Mouse (Mus musculus): ENCODE measurements around the gene Gys1. TPM values are rescaled to one million over a fixed set of nuclear protein-coding genes. Genes with fewer than 3 reads are reported as not detected.
A peak's percentile ranks its signal among the peaks of the same experiment; 100 is the strongest.

Gys1 gene
- polyA plus RNA-seq, 1 experiment from 2014 or later = 8.6 TPM

GRCm38 (mm10) chr7:45488293-45489204, 53.9 kb downstream of the Gys1 start, which contains the start of gene Dhdh:
TSS of gene Dhdh (minus strand) at chr7:45488805.
- peak; percentile 58 for ATAC-seq
- Histone ChIP-seq H3K27ac (peak within 1 kb of the TSS; percentile 67), H3K9ac (peak within 1 kb of the TSS; percentile 77), H3K9me3 (replicated peaks) (no peaks in the 10 kb centered on the region), H3K4me1 (peaks cover 79% of the 10 kb centered on the region), H3K4me3 (peak within 1 kb of the TSS; percentile 63), H3K27me3 (replicated peaks) (no peaks in the 10 kb centered on the region), H3K4me2 (peak within 1 kb of the TSS; percentile 83), H3K36me3 (peaks cover 17% of the 10 kb centered on the region)
- WGBS (ENCODE audit: insufficient replicate concordance) = 3% methylated on average over 38 of the region's 38 CpGs

GRCm38 (mm10) chr7:45489578-45489977, 54.9 kb downstream of the Gys1 start:
- Histone ChIP-seq H3K4me2 (peak overlapping the region; percentile 83), H3K9ac (0 out of 2 replicates have a peak overlapping the region, but pooled peaks have one; percentile 29)
- peak; percentile 31; the same call in 1 of the 2 replicates for ATAC-seq

DNA sequence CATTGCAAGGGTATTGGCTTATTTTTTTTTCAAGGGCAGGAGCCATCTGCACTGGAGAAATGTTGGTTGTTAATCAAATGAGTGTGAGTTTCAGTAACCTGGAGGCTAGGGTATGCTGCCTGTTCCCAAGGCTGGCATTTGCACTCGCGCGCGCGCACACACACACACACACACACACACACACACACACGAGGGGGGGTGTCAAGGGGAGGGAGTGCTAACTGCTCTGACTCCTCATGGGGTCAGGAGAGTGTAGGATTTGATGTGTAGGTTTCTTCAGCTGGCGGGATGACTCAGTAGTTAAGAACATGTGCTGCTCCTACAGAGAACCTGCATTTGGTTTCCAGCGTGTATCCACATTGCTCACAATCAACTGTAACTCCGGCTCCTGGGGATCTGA, 56.2 kb downstream of the Gys1 start:
- Histone ChIP-seq H3K4me3 (peak overlapping the region; percentile 18; the same call in 1 of the 2 replicates), H3K36me3 (peaks cover 40% of the 10 kb centered on the region), H3K9me3 (replicated peaks) (no peaks in the 10 kb centered on the region), H3K4me2 (peak overlapping the region; percentile 48), H3K27ac (peak overlapping the region; percentile 74), H3K9ac (peak overlapping the region; percentile 22), H3K4me1 (peaks cover 80% of the 10 kb centered on the region), H3K27me3 (replicated peaks) (no peaks in the 10 kb centered on the region)
- ATAC-seq = no peak
- 60% methylated on average over 9 of the region's 9 CpGs for WGBS (ENCODE audit: insufficient replicate concordance)

More at GRCm38 (mm10) chr7:45489578-45489977, 54.9 kb downstream of the Gys1 start:
- Histone ChIP-seq H3K27me3 (replicated peaks) (no peaks in the 10 kb centered on the region), H3K9me3 (replicated peaks) (no peaks in the 10 kb centered on the region), H3K27ac (0 out of 2 replicates have a peak overlapping the region, but pooled peaks have one; percentile 12), H3K36me3 (peaks cover 27% of the 10 kb centered on the region), H3K4me1 (peaks cover 85% of the 10 kb centered on the region), H3K4me3 (0 out of 2 replicates have a peak overlapping the region, but pooled peaks have one; percentile 63)
- 23% methylated on average over 7 of the region's 7 CpGs for WGBS (ENCODE audit: insufficient replicate concordance)

DNA sequence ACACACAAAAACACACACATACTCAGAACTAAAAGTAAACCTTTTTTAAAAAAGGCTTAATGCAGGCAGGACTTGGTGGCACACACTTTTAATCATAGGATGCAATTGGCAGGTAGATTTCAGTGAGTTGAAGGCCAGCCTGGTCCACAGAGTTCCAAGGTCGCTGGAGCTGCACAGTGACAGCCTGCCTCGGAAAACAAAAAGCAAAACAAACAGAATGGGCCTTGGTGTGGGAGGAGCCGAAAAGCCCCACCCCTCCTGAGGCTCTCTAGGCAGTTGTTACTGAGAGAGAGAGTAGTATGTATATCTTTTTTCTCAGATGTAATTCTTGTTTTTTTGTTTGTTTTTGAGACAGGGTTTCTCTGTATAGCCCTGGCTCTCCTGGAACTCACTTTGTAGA, 56.6 kb downstream of the Gys1 start:
- 12% methylated on average over 3 of the region's 3 CpGs for WGBS (ENCODE audit: insufficient replicate concordance)
- Histone ChIP-seq H3K4me1 (peaks cover 76% of the 10 kb centered on the region), H3K9ac (peak overlapping the region; percentile 22), H3K9me3 (replicated peaks) (no peaks in the 10 kb centered on the region), H3K4me2 (peak overlapping the region; percentile 48), H3K4me3 (peak overlapping the region; percentile 18), H3K36me3 (peaks cover 44% of the 10 kb centered on the region), H3K27me3 (replicated peaks) (no peaks in the 10 kb centered on the region), H3K27ac (peak overlapping the region; percentile 74)
- peak; percentile 57; the same call in 1 of the 2 replicates for ATAC-seq

- peaks cover 55% of the 10 kb centered on the region for H3K36me3 ChIP-seq
- 91% methylated on average over 8 of the region's 8 CpGs for WGBS (ENCODE audit: insufficient replicate concordance)
- no peak for ATAC-seq
Observed at GRCm38 (mm10) chr7:45492225-45492844, 57.7 kb downstream of the Gys1 start.

GRCm38 (mm10) chr7:45492951-45493350, 58.3 kb downstream of the Gys1 start:
- Histone ChIP-seq H3K9me3 (replicated peaks) (no peaks in the 10 kb centered on the region), H3K9ac (no peak overlapping the region), H3K4me2 (no peak overlapping the region), H3K36me3 (peaks cover 61% of the 10 kb centered on the region), H3K27me3 (replicated peaks) (no peaks in the 10 kb centered on the region), H3K27ac (peak overlapping the region; percentile 17; the same call in 1 of the 2 replicates), H3K4me1 (peaks cover 59% of the 10 kb centered on the region), H3K4me3 (no peak overlapping the region)
- no peak for ATAC-seq
- WGBS (ENCODE audit: insufficient replicate concordance) = 88% methylated on average over 5 of the region's 5 CpGs

More at GRCm38 (mm10) chr7:45492225-45492844, 57.7 kb downstream of the Gys1 start:
- Histone ChIP-seq H3K9me3 (replicated peaks) (no peaks in the 10 kb centered on the region), H3K27me3 (replicated peaks) (no peaks in the 10 kb centered on the region), H3K27ac (peak overlapping the region; percentile 74; the same call in 1 of the 2 replicates), H3K9ac (0 out of 2 replicates have a peak overlapping the region, but pooled peaks have one; percentile 24), H3K4me2 (no peak overlapping the region), H3K4me1 (peaks cover 65% of the 10 kb centered on the region), H3K4me3 (no peak overlapping the region)

GRCm38 (mm10) chr7:45494548-45494947, 59.9 kb downstream of the Gys1 start:
- no peak overlapping the region for H3K4me2 ChIP-seq
- peaks cover 77% of the 10 kb centered on the region for H3K36me3 ChIP-seq
- H3K9ac ChIP-seq = no peak overlapping the region
- H3K27me3 ChIP-seq (replicated peaks) = no peaks in the 10 kb centered on the region
- no peak overlapping the region for H3K27ac ChIP-seq
- H3K9me3 ChIP-seq (replicated peaks) = no peaks in the 10 kb centered on the region
- ATAC-seq = no peak
- peaks cover 43% of the 10 kb centered on the region for H3K4me1 ChIP-seq
- no peak overlapping the region for H3K4me3 ChIP-seq
- WGBS (ENCODE audit: insufficient replicate concordance) = 81% methylated on average over 9 of the region's 9 CpGs

DNA sequence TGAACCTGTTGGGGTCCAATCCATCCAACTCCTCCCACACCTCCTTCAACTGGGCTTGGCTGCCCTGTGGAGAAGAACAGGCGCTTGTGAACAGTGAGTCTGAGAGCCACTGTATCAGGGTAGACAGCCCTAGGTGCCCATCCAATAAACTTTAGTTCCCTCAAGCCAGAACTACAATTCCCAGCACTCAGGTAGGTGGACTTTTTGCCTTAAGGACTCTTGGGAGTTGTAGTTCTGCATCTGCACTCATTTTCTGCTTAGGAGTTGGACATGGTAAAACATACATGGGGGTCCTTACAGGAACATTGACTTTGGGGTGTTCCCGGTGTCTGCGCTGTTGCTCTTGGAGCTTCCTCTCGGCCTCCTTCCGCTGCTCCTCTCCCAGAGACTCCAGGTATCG, 63.8 kb downstream of the Gys1 start:
- WGBS (ENCODE audit: insufficient replicate concordance) = 95% methylated on average over 6 of the region's 6 CpGs
- no peak for ATAC-seq
- H3K4me1 ChIP-seq = peaks cover 9% of the 10 kb centered on the region
- H3K9me3 ChIP-seq (replicated peaks) = no peaks in the 10 kb centered on the region
- no peaks in the 10 kb centered on the region for H3K27me3 ChIP-seq (replicated peaks)
- H3K9ac ChIP-seq = no peak overlapping the region
- no peak overlapping the region for H3K4me3 ChIP-seq
- H3K36me3 ChIP-seq = peaks cover 100% of the 10 kb centered on the region
- H3K27ac ChIP-seq = no peak overlapping the region
- H3K4me2 ChIP-seq = no peak overlapping the region

Small RNA genes within 50 kb of the gene (microRNA-seq; reads per million reads assigned to microRNA genes)
- 1.1 reads per million for gene Gm22133

Other genes starting within 250 kb of the Gys1 start
- gene Ccdc155, start 230.0 kb upstream of the Gys1 start, polyA plus RNA-seq (2016; fragmentation: Nextera tagmentation; extraction: Ambion mirVana) = 0.07 and 0.13 TPM in 2 replicates
- gene Dkkl1, start 222.7 kb upstream of the Gys1 start, polyA plus RNA-seq (2016; fragmentation: Nextera tagmentation; extraction: Ambion mirVana) = 1.9 and 3.0 TPM in 2 replicates
- 23.6 and 28.2 TPM in 2 replicates for gene Tead2, start 219.1 kb upstream of the Gys1 start, polyA plus RNA-seq (2016; fragmentation: Nextera tagmentation; extraction: Ambion mirVana)
- 14.0 and 14.6 TPM in 2 replicates for gene Cd37, start 195.7 kb upstream of the Gys1 start, polyA plus RNA-seq (2016; fragmentation: Nextera tagmentation; extraction: Ambion mirVana)
- not detected in 2 replicates for gene Slc6a16, start 193.8 kb upstream of the Gys1 start, polyA plus RNA-seq (2016; fragmentation: Nextera tagmentation; extraction: Ambion mirVana)
- not detected in 2 replicates for gene Slc6a21, start 157.3 kb upstream of the Gys1 start, polyA plus RNA-seq (2016; fragmentation: Nextera tagmentation; extraction: Ambion mirVana)
- gene Trpm4, start 101.1 kb upstream of the Gys1 start, polyA plus RNA-seq (2016; fragmentation: Nextera tagmentation; extraction: Ambion mirVana) = 1.2 and 2.2 TPM in 2 replicates
- 0.08 and 0.23 TPM in 2 replicates for gene Hrc, start 99.6 kb upstream of the Gys1 start, polyA plus RNA-seq (2016; fragmentation: Nextera tagmentation; extraction: Ambion mirVana)
- gene Ppfia3, start 67.8 kb upstream of the Gys1 start, polyA plus RNA-seq (2016; fragmentation: Nextera tagmentation; extraction: Ambion mirVana) = 0.37 and 0.45 TPM in 2 replicates
- gene Lin7b, start 64.3 kb upstream of the Gys1 start, polyA plus RNA-seq (2016; fragmentation: Nextera tagmentation; extraction: Ambion mirVana) = 0.38 TPM in 1 of 2 replicates, not detected in the other
- 170 and 179 TPM in 2 replicates for gene Snrnp70, start 39.1 kb upstream of the Gys1 start, polyA plus RNA-seq (2016; fragmentation: Nextera tagmentation; extraction: Ambion mirVana)
- 0.05 and 0.10 TPM in 2 replicates for gene Kcna7, start 29.2 kb upstream of the Gys1 start, polyA plus RNA-seq (2016; fragmentation: Nextera tagmentation; extraction: Ambion mirVana)
- gene Ntf5, start 21.1 kb upstream of the Gys1 start, polyA plus RNA-seq (2016; fragmentation: Nextera tagmentation; extraction: Ambion mirVana) = 0.81 and 0.87 TPM in 2 replicates
- gene Lhb, start 14.0 kb upstream of the Gys1 start, polyA plus RNA-seq (2016; fragmentation: Nextera tagmentation; extraction: Ambion mirVana) = not detected in 2 replicates
- 135 and 141 TPM in 2 replicates for gene Ruvbl2, start 3.3 kb downstream of the Gys1 start, polyA plus RNA-seq (2016; fragmentation: Nextera tagmentation; extraction: Ambion mirVana)
- gene Ftl1, start 25.0 kb downstream of the Gys1 start, polyA plus RNA-seq (2016; fragmentation: Nextera tagmentation; extraction: Ambion mirVana) = 7,751 and 8,218 TPM in 2 replicates
- gene Bax, start 32.1 kb downstream of the Gys1 start, polyA plus RNA-seq (2016; fragmentation: Nextera tagmentation; extraction: Ambion mirVana) = 147 and 155 TPM in 2 replicates
- gene Tulp2, start 47.0 kb downstream of the Gys1 start, polyA plus RNA-seq (2016; fragmentation: Nextera tagmentation; extraction: Ambion mirVana) = 1.9 and 2.0 TPM in 2 replicates
- gene Gm45808, start 52.0 kb downstream of the Gys1 start, polyA plus RNA-seq (2016; fragmentation: Nextera tagmentation; extraction: Ambion mirVana) = not detected in 2 replicates
- 2.8 and 3.1 TPM in 2 replicates for gene Dhdh, start 54.0 kb downstream of the Gys1 start, polyA plus RNA-seq (2016; fragmentation: Nextera tagmentation; extraction: Ambion mirVana)
- gene Nucb1, start 75.6 kb downstream of the Gys1 start, polyA plus RNA-seq (2016; fragmentation: Nextera tagmentation; extraction: Ambion mirVana) = 140 and 146 TPM in 2 replicates
- 157 and 165 TPM in 2 replicates for gene Ppp1r15a, start 91.4 kb downstream of the Gys1 start, polyA plus RNA-seq (2016; fragmentation: Nextera tagmentation; extraction: Ambion mirVana)
- 0.80 and 0.87 TPM in 2 replicates for gene Plekha4, start 91.5 kb downstream of the Gys1 start, polyA plus RNA-seq (2016; fragmentation: Nextera tagmentation; extraction: Ambion mirVana)
- 1.5 and 1.8 TPM in 2 replicates for gene Hsd17b14, start 120.0 kb downstream of the Gys1 start, polyA plus RNA-seq (2016; fragmentation: Nextera tagmentation; extraction: Ambion mirVana)
- 50.4 and 54.7 TPM in 2 replicates for gene Bcat2, start 135.3 kb downstream of the Gys1 start, polyA plus RNA-seq (2016; fragmentation: Nextera tagmentation; extraction: Ambion mirVana)
- not detected in 2 replicates for gene Fgf21, start 180.6 kb downstream of the Gys1 start, polyA plus RNA-seq (2016; fragmentation: Nextera tagmentation; extraction: Ambion mirVana)
- 0.15 TPM in 1 of 2 replicates, not detected in the other for gene Fut1, start 182.4 kb downstream of the Gys1 start, polyA plus RNA-seq (2016; fragmentation: Nextera tagmentation; extraction: Ambion mirVana)
- gene Izumo1, start 187.0 kb downstream of the Gys1 start, polyA plus RNA-seq (2016; fragmentation: Nextera tagmentation; extraction: Ambion mirVana) = 0.20 and 0.23 TPM in 2 replicates
- gene Rasip1, start 192.6 kb downstream of the Gys1 start, polyA plus RNA-seq (2016; fragmentation: Nextera tagmentation; extraction: Ambion mirVana) = 10.5 and 11.8 TPM in 2 replicates
- gene Mamstr, start 205.1 kb downstream of the Gys1 start, polyA plus RNA-seq (2016; fragmentation: Nextera tagmentation; extraction: Ambion mirVana) = 0.69 and 0.81 TPM in 2 replicates
- gene Fut2, start 231.6 kb downstream of the Gys1 start, polyA plus RNA-seq (2016; fragmentation: Nextera tagmentation; extraction: Ambion mirVana) = 0.05 TPM in 1 of 2 replicates, not detected in the other
- not detected in 2 replicates for gene Ntn5, start 249.2 kb downstream of the Gys1 start, polyA plus RNA-seq (2016; fragmentation: Nextera tagmentation; extraction: Ambion mirVana)